ENCODE assay signal across 31 mouse cellular contexts in genomic region chr6:135102736-135103303, GRCm38 (mm10). TPM values are rescaled to one million over a fixed set of nuclear protein-coding genes. Genes with fewer than 3 reads are reported as not detected.
DNase-seq lines count a peak whose midpoint lies in the region; ATAC-seq lines count a peak whose summit lies in the region.
"Had no signal": no experiment of that assay in that cellular context is flagged by ENCODE, and none has a peak within 500 bp of the region (broad histone marks: within the 10 kb centered on the region; RNA-seq: fewer than 3 reads in every experiment).

No protein-coding gene starts in this region.

- peak; percentile 66 for DNase-seq in adrenal gland, adult 2 months
- DNase-seq in adrenal gland, postnatal 25 days = no peak
- DNase-seq in heart, postnatal 10 days = peak; percentile 26 to 38
- no peak for DNase-seq in heart, postnatal 4 days
- no peak for DNase-seq in lung, postnatal 14 days
- DNase-seq in adrenal gland, postnatal 14 days = peak; percentile 15
- no peak for DNase-seq in forebrain, embryonic 11.5 days (ENCODE audit: low spot score)
- DNase-seq: cerebellum, adult 11-12 months; cerebellum, postnatal 10 days; gastrocnemius, adult 2 months; kidney, adult 9 months; layer of hippocampus, adult 9-11 months; right cerebral cortex, adult 18-20 months; right cerebral cortex, postnatal 4 days; thymus, postnatal 25 days had no signal

- H3K4me2 ChIP-seq in lung, embryonic 16.5 days (ENCODE audit: low read depth, low read length) = no peak overlapping the region
- H3K4me2 ChIP-seq in forebrain, embryonic 11.5 days (ENCODE audit: low read depth, low read length, severe bottlenecking) = no peak overlapping the region
- H3K4me2 ChIP-seq: embryonic facial prominence, embryonic 12.5 days; forebrain, embryonic 12.5 days; heart, embryonic 15.5 days; hindbrain, embryonic 15.5 days; midbrain, embryonic 11.5 days; neural tube, embryonic 15.5 days had no signal

- no peaks in the 10 kb centered on the region for H3K27me3 ChIP-seq in lung, embryonic 16.5 days (ENCODE audit: control insufficient read depth, insufficient read depth, low read depth, low read length)
- H3K27me3 ChIP-seq in forebrain, embryonic 11.5 days (ENCODE audit: control insufficient read depth, insufficient read depth, low read length) = no peaks in the 10 kb centered on the region
- H3K27me3 ChIP-seq: embryonic facial prominence, embryonic 12.5 days; heart, embryonic 15.5 days; hindbrain, embryonic 15.5 days had no signal

- no peak overlapping the region for H3K27ac ChIP-seq in lung, embryonic 16.5 days (ENCODE audit: low read length)
- no peak overlapping the region for H3K27ac ChIP-seq in forebrain, embryonic 11.5 days (ENCODE audit: low read depth, low read length)
- H3K27ac ChIP-seq: embryonic facial prominence, embryonic 12.5 days; forebrain, embryonic 12.5 days; gastrocnemius, adult 2 months; heart, embryonic 15.5 days; hindbrain, embryonic 15.5 days; left cerebral cortex, adult 2 months; liver, embryonic 14.5 days; neural tube, embryonic 15.5 days had no signal

- H3K9ac ChIP-seq in lung, embryonic 16.5 days (ENCODE audit: low read length) = no peak overlapping the region
- H3K9ac ChIP-seq in forebrain, embryonic 11.5 days (ENCODE audit: low read length) = no peak overlapping the region
- H3K9ac ChIP-seq: embryonic facial prominence, embryonic 12.5 days; forebrain, embryonic 12.5 days; heart, embryonic 15.5 days; hindbrain, embryonic 15.5 days; liver, embryonic 14.5 days; neural tube, embryonic 15.5 days had no signal

- 0 out of 2 replicates have a peak, but pooled peaks have one; percentile 38 for ATAC-seq in lung, embryonic 16.5 days (ENCODE audit: low read depth)
- no peak for ATAC-seq in forebrain, embryonic 11.5 days (replicated peaks; ENCODE audit: low FRiP score)
- ATAC-seq: CD4-positive, CD25-positive, alpha-beta regulatory T cell, adult 4 months had no signal

- H3K36me3 ChIP-seq in lung, embryonic 16.5 days (ENCODE audit: control insufficient read depth, insufficient read depth, low read length) = no peaks in the 10 kb centered on the region
- no peaks in the 10 kb centered on the region for H3K36me3 ChIP-seq in forebrain, embryonic 11.5 days (ENCODE audit: control insufficient read depth, insufficient read depth, low read length)
- H3K36me3 ChIP-seq: embryonic facial prominence, embryonic 12.5 days; forebrain, embryonic 12.5 days; heart, embryonic 15.5 days; hindbrain, embryonic 15.5 days; neural tube, embryonic 15.5 days had no signal

- 51% methylated on average over 5 of the region's 5 CpGs for WGBS in lung, embryonic 16.5 days
- 87% methylated on average over 5 of the region's 5 CpGs for WGBS in forebrain, embryonic 11.5 days

- intact Hi-C loops in heart, postnatal 10 days (cut with DNase I) = no loop called here

- H3K4me3 ChIP-seq in lung, embryonic 16.5 days (ENCODE audit: low read length) = no peak overlapping the region
- H3K4me3 ChIP-seq in forebrain, embryonic 11.5 days (ENCODE audit: low read depth, low read length) = no peak overlapping the region
- H3K4me3 ChIP-seq: embryonic facial prominence, embryonic 12.5 days; forebrain, embryonic 12.5 days; gastrocnemius, adult 2 months; heart, embryonic 15.5 days; hindbrain, embryonic 15.5 days; left cerebral cortex, adult 2 months; neural tube, embryonic 15.5 days had no signal

- H3K9me3 ChIP-seq in lung, embryonic 16.5 days (ENCODE audit: control insufficient read depth, low read length) = no peaks in the 10 kb centered on the region
- H3K9me3 ChIP-seq in forebrain, embryonic 11.5 days (ENCODE audit: control insufficient read depth, low read length) = no peaks in the 10 kb centered on the region
- H3K9me3 ChIP-seq: embryonic facial prominence, embryonic 12.5 days; forebrain, embryonic 12.5 days; heart, embryonic 15.5 days; hindbrain, embryonic 15.5 days; neural tube, embryonic 15.5 days had no signal

- H3K4me1 ChIP-seq in lung, embryonic 16.5 days (replicated peaks; ENCODE audit: control insufficient read depth, insufficient read depth, low read length) = no peaks in the 10 kb centered on the region
- no peaks in the 10 kb centered on the region for H3K4me1 ChIP-seq in forebrain, embryonic 11.5 days (replicated peaks; ENCODE audit: control insufficient read depth, insufficient read depth, low read length)
- H3K4me1 ChIP-seq: embryonic facial prominence, embryonic 12.5 days; heart, embryonic 15.5 days; hindbrain, embryonic 15.5 days; neural tube, embryonic 15.5 days had no signal

RNA-seq across cellular contexts. Expression of gene Gprc5d, which starts 15.3 kb away (rescaled TPM):
- total RNA-seq in adrenal gland, adult 2 months (2021) = not detected
- polyA plus RNA-seq in adrenal gland, adult 2 months (2012; rRNA removed) = not detected in 2 replicates
- not detected in 2 replicates for total RNA-seq in adrenal gland, postnatal 25 days (2021)
- under 1 TPM in 1 of 2 experiments, not detected in 1; 0.25 TPM for total RNA-seq in heart, postnatal 10 days (2021)
- total RNA-seq in heart, postnatal 4 days (2021) = under 1 TPM in 1 of 2 experiments, not detected in 1; 0.26 TPM
- not detected in 2 replicates for polyA plus RNA-seq in lung, embryonic 16.5 days (2015; fragmentation: Nextera tagmentation; extraction: Ambion mirVana)
- total RNA-seq in adrenal gland, postnatal 14 days (2021) = not detected in 2 replicates
- not detected in 2 replicates for polyA plus RNA-seq in forebrain, embryonic 11.5 days (2014; fragmentation: Nextera tagmentation; extraction: Ambion mirVana)
- total RNA-seq: gastrocnemius, adult 2 months; hematopoietic stem cell, adult 5-6 weeks; left cerebral cortex, postnatal 36 days; megakaryocyte progenitor cell, adult 5-6 weeks; midbrain, postnatal 0 days had no signal
- polyA plus RNA-seq: CD4-positive, CD25-positive, alpha-beta regulatory T cell, adult 4 months; embryonic facial prominence, embryonic 12.5 days; forebrain, embryonic 12.5 days; heart, embryonic 15.5 days; hindbrain, embryonic 15.5 days; intestine, embryonic 14.5 days; midbrain, embryonic 11.5 days; neural tube, embryonic 15.5 days; stomach, embryonic 14.5 days had no signal

RNA-seq across cellular contexts. Expression of gene Gprc5a, which starts 37.4 kb away (rescaled TPM):
- total RNA-seq in adrenal gland, adult 2 months (2021) = 1 to 10 TPM in 1 of 2 experiments, under 1 TPM in 1; 0.55 to 1.0 TPM
- 0.18 and 0.27 TPM in 2 replicates for polyA plus RNA-seq in adrenal gland, adult 2 months (2012; rRNA removed)
- 0.33 and 0.71 TPM in 2 replicates for total RNA-seq in adrenal gland, postnatal 25 days (2021)
- 1 to 10 TPM; 2.5 to 4.0 TPM for total RNA-seq in heart, postnatal 10 days (2021)
- 1 to 10 TPM; 3.7 to 4.0 TPM for total RNA-seq in heart, postnatal 4 days (2021)
- 133 and 162 TPM in 2 replicates for polyA plus RNA-seq in lung, embryonic 16.5 days (2015; fragmentation: Nextera tagmentation; extraction: Ambion mirVana)
- total RNA-seq in adrenal gland, postnatal 14 days (2021) = 1.7 and 2.1 TPM in 2 replicates
- polyA plus RNA-seq in forebrain, embryonic 11.5 days (2014; fragmentation: Nextera tagmentation; extraction: Ambion mirVana) = 2.7 and 4.5 TPM in 2 replicates
- total RNA-seq: megakaryocyte progenitor cell, adult 5-6 weeks; midbrain, postnatal 0 days had no signal

Comparison
In these comparisons a context has a peak if more than half of its experiments do, and no peak if none do; other contexts are left out.
1. DNase-seq: peak in adrenal gland, adult 2 months (single experiment), heart, postnatal 10 days (2 of 2) and adrenal gland, postnatal 14 days (single experiment); none in adrenal gland, postnatal 25 days (single experiment), heart, postnatal 4 days (single experiment), lung, postnatal 14 days (single experiment) and forebrain, embryonic 11.5 days (single experiment).